Mouse (Mus musculus) heart, postnatal 0 days (tissue): Measurements from ENCODE around the gene Zmat5.

Experiments
- CTCF ChIP-seq: IDR thresholded peaks from 2 replicates; pipeline ENCODE4 v1.5.1; 2016; ENCODE audit warnings: antibody characterized with exemption, control low read depth, low read depth
- EP300 ChIP-seq: IDR thresholded peaks from 2 replicates; pipeline ENCODE4 v1.6.1; 2016; ENCODE audit warnings: antibody characterized with exemption, low read depth

GRCm38 (mm10) chr11:4690353-4690752 lies 14.1 kb upstream of the Zmat5 start:
- TF ChIP-seq EP300, result no peak
- TF ChIP-seq CTCF, result no peak
